Mouse (Mus musculus) hematopoietic stem cell, adult 5-6 weeks (primary cell): ENCODE results near the gene Bcat1. TPM values are rescaled to one million over a fixed set of nuclear protein-coding genes. Genes with fewer than 3 reads are reported as not detected.

Experiments used
- ATAC-seq, 2 experiments: fragments of 125-278 bp in 1 of 2; replicated peaks in 1 of 2; 2 replicates each; pipeline ENCODE4 v1.8.0; 2016 to 2017; ENCODE audit warnings: inconsistent platforms in 2 of 2, mild to moderate bottlenecking in 2 of 2, moderate number of reproducible peaks in 2 of 2, low read depth in 1 of 2, moderate TSS enrichment in 1 of 2; ENCODE audit not compliant: low FRiP score in 2 of 2, poor library complexity in 2 of 2, severe bottlenecking in 2 of 2, insufficient read depth in 1 of 2, low TSS enrichment in 1 of 2
- total RNA-seq: library from RNA; stranded (forward); fragments of 172-1452, 232-1000 nt; gene quantifications from 2 replicates; pipeline ENCODE4 v1.2.3, GENCODE M21; 2017

The Bcat1 gene
- total RNA-seq, 1 experiment from 2014 or later: 0.79 TPM

DNA sequence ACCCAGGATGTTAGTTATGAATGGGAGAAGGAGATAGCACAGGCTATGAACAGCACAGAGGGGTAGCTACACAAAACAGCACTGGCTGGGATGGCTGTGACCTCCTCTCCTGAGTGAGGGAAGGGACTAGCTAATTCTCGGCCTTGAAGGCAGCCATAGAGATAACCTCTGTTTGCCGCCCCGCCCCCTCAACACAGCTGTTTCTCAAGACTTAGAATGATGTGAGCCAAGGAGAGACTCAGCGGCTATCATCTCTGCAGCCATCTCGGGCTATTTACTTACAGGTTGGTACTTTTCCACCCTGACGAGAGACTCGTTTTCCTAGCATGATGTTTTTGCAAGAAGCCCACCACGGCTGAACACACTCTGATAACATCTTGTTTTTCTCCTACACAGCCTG, 8.3 kb downstream of the Bcat1 start:
- no peak for ATAC-seq

DNA sequence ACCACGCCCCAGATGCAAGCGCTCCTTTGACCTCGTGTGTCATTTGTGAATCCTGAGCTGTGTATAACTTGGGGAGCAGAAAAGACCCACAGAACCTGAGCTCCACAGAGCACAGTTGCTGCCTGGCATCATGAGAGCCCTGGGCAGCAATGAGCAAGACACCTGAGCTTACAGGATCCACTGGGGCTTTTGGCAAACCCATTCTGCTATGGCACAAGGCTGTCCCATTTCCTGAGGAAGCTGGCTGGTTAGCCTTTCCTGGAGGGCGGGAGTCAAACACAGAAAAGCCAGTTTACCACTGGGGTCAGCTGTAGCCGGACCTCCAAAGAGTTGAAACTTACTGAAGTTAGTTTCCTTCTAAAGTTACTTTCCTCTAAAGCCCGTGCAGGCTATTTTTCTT, 9.6 kb downstream of the Bcat1 start:
- ATAC-seq: no peak

DNA sequence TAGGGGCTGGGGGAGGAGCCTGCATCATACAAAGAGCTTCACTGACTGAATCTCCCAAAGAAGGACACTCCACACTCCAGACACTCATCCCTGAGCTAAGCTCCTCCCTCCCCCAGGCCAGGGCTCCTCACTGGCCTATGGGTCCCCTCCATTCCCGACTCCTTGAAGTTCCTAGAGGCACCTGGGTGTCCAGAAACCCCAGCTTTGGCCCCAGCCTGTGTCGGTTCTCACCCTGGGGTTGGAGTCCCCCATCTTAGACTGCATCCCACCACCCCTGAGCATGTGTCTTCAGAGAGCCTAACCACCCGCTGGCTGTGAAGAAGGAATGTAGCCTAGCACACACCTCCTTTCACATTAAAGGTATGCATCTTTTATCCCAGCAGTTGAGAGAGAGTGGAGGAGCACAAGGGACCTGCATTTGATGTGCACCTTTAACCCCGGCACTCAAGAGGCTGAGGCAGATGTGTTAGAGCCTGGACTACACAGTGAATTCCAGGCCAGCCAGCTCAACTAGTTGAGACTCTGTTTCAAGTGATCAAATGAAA, 10.6 kb downstream of the Bcat1 start:
- no peak for ATAC-seq

DNA sequence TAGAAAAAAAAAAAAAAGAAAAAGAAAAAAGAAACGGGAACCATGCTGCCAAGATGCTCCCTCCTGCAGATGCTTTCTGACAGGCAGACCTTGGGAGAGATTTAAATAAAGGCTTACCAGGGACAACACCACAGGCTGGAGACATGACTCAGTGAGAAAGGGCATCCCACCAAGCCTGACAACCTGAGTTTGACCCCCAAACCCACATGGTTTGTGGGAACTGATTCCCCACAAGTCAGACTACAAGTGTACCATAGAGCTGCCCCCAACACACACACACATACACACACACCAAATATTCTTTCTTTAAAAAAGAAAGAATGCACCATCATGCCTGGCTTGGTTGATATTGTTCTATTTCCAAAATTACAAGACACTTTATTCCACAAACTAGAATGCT, 11.9 kb downstream of the Bcat1 start:
- no peak for ATAC-seq

DNA sequence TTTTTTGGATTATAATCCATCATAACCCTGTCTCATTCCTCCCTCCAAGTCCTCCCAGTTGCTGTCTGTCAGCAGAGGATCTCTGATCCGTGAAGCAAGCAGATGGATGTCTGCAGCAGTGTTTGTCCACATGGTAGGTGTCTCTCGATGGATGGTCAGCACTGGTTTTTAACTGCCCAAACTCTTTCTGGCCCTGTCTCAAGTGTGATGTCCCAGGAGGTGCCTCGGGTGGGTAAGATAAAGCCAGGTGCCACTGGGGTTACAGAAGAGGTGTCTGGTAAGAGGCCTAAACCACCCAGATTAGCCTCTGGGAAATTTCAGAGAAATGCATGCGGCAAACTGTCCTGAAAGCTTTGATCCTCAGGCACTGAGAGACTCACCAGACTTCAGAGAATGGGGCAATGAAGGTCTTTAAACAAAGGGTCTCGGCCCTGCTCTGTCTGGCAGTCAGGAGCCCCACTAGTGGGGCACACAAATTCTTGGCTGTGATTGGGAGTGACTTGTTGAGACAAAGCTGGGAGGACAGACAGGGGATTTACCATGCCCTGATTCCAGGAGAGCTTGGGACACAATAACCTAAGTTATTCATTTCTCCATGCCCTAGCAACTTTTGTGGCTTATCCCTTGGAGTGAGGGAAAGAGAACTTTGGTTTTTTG, 12.6 kb downstream of the Bcat1 start:
- ATAC-seq: no peak

DNA sequence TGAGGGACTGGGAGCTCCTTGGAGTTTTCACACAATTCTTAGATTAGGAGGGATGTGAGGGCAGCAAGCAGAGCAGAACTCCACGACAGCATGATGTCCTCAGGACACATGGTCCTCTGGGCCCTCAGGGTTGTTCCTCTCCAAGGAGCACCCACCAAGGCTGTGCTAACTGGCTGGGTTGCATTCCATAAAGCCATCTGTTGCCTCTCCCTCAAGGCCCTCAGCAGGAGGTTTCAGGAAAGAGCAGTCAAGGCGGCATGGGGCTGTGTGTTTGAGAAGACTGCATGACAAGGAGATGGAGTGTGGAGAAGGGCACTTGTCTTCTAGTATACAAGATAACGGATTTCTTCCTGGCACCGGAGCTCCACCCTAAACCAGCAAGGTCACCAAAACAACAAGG, 13.2 kb downstream of the Bcat1 start:
- ATAC-seq: no peak

DNA sequence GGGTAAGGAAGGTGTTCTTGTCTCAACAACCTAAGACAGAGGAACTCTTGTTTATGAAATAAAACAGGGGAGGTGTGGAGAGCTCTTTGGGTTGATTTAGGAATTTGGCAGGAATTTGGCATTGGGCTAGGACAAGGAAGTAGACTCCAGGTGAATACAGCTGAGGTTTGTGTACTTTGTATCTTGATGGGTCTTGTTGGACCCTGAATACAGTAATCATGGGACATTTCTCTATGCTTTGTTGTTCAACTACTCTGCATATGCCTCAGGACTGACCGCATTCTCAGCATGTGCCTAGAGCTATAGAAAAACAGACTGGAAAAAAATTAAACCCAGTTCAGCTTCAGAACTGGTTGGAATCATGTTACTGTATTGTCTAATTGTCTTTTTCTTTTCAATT, 14.6 kb downstream of the Bcat1 start:
- no peak for ATAC-seq

DNA sequence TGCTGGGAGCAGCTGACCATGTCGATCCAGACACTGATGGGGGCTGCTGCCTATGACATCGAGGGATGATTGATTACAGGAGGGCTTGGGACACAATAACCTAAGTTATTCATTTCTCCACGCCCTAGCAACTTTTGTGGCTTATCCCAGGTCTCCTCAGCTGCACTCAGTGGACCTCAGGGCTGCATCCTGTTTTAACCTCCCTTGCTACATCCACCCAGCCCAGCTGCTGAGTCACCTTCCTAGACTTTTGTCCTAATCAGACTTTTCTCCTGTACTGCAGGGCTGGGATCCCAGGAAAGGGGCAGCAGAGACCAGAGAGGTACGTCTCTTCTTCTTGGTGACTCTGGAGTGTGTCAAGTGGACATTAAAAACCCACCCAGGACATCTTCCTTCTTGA, 19.9 kb downstream of the Bcat1 start:
- ATAC-seq: no peak

DNA sequence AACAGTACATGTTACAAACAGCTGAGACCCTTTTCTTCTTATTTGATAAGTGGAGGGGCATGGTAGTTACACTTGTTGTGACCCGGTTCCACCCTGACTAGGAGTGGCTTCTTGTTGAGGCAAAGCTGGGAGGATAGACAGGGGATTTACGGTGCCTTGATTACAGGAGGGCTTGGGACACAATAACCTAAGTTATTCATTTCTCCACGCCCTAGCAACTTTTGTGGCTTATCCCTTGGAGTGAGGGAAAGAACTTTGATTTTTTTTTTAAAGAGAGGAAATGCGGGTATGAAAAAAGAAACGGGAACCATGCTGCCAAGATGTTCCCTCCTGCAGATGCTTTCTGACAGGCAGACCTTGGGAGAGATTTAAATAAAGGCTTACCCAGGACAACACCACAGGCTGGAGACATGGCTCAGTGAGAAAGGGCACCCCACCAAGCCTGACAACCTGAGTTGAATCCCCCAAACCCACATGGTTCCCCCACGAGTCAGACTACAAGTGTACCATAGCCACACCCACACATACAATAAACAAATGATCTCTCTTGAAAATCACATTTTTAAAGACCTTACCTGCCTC, 20.6 kb downstream of the Bcat1 start:
- ATAC-seq: no peak

DNA sequence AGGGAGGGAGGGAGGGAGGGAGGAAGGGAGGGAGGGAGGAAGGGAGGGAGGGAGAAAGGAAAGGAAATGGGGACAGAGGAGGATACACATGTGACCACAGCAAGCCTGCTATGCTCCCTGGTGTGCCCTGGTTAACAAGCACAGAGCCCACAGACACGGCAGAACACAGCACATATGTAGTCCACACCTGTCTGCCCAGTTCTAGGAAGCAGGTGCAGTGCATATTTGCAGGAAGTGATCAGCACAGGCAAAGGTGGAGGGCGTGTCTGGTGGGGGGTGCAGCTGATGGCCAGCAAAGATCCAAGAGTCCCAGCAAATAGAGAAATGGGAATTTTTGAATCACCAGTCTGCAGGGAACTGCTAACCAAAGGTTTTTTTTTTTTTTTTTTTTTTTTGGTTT, 23.3 kb downstream of the Bcat1 start:
- ATAC-seq: no peak

DNA sequence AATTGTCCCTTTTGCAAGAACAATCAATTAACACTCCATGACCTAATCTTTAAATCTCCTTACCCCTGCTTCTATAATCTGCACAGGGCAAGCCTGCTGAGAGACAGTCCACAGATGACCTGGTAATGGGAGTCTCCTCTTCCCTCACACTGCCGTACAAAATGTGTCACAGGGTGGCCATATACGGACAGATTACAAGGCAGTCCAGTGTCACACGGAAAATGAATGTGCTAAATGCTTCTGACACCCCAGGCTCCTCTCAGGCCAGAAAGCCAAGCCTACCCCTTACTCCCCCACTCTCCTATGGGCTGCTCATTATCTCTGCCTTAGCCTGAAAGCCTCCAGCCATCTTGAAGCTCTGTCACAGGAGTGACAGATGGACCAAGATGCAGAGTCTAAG, 25.1 kb downstream of the Bcat1 start:
- ATAC-seq: no peak

DNA sequence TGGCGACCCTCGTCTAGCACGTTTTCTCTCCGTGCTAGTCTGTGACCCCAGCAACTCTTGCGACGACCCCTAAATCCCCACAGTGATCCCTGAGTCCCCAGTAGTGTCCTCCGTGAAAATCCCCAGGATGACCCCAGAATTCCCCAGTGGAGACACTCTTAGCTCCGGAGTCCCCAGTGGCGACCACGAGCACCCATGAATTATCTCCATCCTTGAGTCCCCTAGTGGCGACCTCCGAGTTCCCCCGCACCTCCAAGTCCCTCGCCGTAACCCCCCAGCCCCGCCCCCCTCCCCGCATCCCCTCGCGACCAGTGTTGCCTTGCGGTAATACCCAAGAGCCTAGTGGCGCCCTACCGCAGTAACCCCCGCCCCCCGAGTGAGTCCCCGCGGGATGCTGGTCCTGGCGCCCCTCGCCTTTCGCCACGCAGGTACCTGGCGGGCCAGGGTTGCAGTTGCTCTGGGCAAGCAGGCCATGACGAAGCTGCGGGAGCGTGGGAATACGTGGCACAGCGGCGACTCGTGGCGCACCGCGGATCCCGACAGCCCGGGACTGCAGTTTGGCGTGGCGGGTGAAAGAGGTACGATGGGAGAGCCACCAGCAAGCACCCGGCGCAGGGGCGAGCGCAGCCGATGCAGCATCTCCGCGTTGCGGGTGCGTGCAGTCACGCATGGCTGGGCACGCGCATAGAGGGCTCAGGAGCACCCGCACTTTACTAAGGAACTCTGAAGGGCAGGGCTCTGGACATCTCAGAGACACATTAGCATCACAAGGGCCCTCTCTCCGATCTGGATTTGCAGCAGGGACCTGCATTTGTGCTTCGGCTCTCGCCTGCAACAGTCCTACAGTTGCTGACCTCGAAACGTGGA, 27.6 kb downstream of the Bcat1 start:
- ATAC-seq: no peak

DNA sequence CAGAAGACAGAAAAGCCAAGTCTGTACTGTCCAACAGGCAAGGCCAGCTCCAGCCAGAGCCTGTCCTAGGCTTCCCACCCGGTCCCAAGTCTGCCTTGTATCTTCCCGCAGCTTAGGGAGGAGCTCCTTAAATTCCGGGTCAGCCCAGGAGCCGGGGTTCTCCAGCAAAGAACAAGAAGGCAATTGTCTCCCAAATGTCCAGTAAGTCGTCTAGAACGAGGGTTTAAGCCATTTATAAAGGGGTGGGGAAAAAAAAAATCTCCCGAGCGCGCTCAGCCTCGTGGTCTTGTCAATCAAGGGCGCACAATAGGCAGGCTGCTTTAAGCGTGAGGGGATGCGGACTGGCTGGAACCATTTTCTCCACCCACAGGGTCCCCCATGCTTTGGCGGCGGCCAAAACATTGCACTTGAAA, 28.5 kb downstream of the Bcat1 start:
- no peak for ATAC-seq

DNA sequence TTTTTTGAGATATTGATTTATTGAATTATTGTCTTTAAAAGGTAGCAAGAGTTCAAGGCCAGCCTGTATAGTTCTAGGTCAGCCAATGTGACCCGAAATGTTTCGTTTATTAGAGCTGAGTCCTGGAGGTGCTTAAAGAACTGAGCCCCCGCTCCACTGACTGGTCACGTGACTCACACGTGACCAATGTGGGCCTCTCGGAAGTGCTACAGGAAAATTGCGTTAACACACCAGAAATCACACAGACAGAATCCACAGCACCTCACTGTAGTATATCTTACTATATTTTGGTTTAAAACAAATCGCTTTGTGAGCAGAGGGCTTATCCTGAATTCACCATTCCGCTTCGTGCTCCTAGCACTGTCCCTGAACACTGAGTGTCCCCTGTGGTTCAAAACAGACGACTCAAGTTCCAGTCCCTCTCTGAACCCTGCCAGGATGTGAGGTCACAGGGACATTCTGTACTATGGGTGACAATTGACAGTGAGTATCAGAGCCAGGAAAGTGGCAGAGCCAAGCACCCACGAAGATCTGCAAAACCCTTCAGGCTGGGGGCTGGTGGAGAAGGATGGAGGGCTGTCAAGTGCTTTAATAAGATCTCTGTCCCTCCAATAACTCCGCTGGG, 29.6 kb downstream of the Bcat1 start:
- ATAC-seq: no peak

DNA sequence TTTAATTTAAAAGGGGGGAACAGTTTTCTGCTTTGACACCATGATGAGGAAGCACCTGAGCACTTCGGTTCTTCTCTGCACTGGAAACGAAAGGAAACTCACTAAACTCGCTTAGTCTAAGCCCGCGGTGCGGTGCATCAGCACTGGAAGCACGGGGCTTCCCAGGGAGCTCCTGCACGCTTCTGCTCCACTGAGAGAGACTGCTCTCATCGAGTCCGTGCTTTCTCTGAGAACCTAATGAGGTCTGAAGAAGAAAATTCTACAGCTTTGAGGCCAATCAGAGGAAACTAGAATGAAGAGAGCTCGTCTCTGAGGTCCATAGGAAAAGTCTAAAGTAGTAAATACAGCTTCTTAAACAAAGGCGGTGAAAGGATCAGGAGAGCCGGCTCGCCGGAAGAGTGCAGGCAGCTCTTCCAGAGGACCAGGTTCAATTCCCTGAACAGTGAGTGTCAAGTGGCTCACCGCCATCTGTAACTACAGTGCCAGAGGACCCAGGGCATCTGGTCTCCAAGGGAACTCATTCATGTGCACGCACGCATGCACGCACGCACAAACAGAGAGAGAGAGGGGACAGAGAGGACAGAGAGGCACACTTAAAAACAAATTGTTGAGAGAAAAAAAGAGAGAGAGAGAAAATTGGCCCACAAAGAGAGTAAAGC, 30.9 kb downstream of the Bcat1 start:
- no peak for ATAC-seq

DNA sequence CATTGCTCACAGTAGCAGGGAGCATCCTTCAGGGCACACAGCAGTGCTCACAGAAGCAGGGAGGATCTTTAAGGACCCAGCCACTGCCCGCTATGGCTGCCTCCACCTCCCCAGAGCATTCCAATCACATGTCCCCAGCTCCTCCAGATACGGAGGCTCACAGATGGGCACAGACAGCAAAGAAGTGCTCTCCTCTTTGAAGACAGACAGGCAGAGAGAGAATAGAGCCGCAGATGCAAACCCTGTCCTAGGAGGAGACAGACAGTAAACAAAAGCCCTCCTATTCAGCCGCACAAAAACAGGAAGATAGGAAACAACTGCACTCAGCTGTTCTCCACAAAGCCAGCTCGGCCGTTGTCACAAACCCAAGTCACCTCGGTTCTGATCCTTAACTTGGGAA, 35.3 kb downstream of the Bcat1 start:
- no peak for ATAC-seq

DNA sequence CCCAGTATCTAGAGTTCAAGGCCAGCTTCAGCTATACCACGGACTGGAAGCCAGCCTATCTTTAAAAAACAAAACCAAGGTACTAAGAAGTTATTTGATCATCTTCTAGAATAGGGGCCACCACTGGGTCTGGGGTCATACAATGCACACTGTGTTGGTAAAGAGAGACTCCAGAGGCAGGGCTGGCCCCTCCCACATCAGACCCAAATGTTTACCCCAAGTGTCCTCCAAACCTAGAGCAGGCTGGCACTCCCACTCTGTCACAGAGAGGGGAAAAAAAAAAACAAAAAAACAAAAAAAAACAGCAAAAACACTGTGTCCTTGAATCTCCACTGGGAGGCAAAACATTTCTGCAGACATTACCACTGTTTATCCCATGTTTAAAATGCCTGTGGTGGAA, 38.4 kb downstream of the Bcat1 start:
- no peak for ATAC-seq
